Mouse (Mus musculus): ENCODE measurements at regions not wholly inside any gene's neighbourhood (a gene's known extent, or its start where the extent isn't known, plus 50 kb on each side); places are given as distances from the start of the nearest gene placed in this dataset.
"Not testable (repeated sequence)": the region's sequence is repeated elsewhere in the genome, so short reads cannot be mapped to it uniquely, and the experiment has no call there.

DNA sequence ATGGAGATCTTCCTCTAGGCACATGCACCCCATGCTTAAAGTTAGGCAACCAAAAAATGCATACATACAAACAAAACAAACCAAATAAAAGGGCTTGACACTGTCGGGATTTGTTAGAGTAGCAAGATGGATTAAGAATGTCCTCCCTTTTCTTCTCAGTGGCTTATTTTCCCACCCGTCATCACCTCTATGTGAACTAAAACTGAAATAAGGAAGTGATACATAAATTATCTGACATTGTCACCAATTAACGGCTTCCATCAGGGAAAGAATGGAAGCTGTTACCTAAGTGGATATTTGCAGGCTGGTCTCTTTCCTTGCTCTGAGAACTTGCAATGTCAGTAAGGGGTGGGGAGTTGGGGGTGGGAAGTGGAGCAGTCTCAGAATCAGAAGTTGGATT lies 541.5 kb downstream of the Diaph3 start:
- H3K4me1 ChIP-seq (replicated peaks; ENCODE audit: control insufficient read depth, insufficient read depth) = no peaks in the 10 kb centered on the region
- H3K36me3 ChIP-seq (ENCODE audit: control insufficient read depth, insufficient read depth, low read length) = no peaks in the 10 kb centered on the region
- no peaks in the 10 kb centered on the region for H3K9me3 ChIP-seq (ENCODE audit: control insufficient read depth, low read length)
- TF ChIP-seq EP300 (optimal IDR thresholded peaks at IDR 0.05) (no peak), CTCF (IDR thresholded peaks at IDR 0.05; ENCODE audit: low read depth) (no peak)
- DNase-seq (ENCODE audit: low spot score) (no peak), ATAC-seq (ENCODE audit: low FRiP score, low TSS enrichment) (no peak)
- H3K9ac ChIP-seq (ENCODE audit: low read length) = no peak overlapping the region
- no peak overlapping the region for H3K27ac ChIP-seq (replicated peaks)
- no peaks in the 10 kb centered on the region for H3K27me3 ChIP-seq (ENCODE audit: control insufficient read depth, insufficient read depth, low read length)
- 33% methylated on average over 3 of the region's 3 CpGs for WGBS
- no peak overlapping the region for H3K4me3 ChIP-seq (ENCODE audit: low read depth, low read length)
- no peak overlapping the region for H3K4me2 ChIP-seq (replicated peaks; ENCODE audit: low read depth)

DNA sequence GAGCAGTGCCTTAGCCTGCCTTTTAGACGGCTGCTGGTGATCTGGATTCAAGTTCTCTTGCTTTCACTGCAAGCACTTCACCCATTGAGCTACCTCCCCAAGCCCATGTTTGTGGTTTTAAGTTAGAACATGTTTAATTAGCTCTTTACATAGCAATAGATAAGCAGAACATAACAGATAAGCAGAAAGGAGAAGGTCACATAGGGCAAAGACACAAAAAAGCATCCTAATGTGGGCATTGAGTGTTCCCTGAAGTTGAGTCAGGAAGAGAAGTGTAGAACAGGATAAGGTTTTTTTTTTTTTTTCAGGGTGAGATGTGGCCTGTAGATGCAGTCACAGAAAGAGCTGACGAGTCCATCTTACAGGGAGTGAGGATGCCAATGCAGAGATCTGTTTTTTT lies 552.5 kb downstream of the Diaph3 start:
- 88% methylated on average over 2 of the region's 2 CpGs for WGBS
- no peak for ATAC-seq (ENCODE audit: low FRiP score, low TSS enrichment)
- Histone ChIP-seq H3K27me3 (ENCODE audit: control insufficient read depth, insufficient read depth, low read length) (no peaks in the 10 kb centered on the region), H3K4me2 (replicated peaks; ENCODE audit: low read depth) (no peak overlapping the region), H3K4me1 (replicated peaks; ENCODE audit: control insufficient read depth, insufficient read depth) (no peaks in the 10 kb centered on the region), H3K9ac (ENCODE audit: low read length) (no peak overlapping the region), H3K4me3 (ENCODE audit: low read depth, low read length) (no peak overlapping the region), H3K27ac (replicated peaks) (no peak overlapping the region), H3K36me3 (ENCODE audit: control insufficient read depth, insufficient read depth, low read length) (no peaks in the 10 kb centered on the region), H3K9me3 (ENCODE audit: control insufficient read depth, low read length) (no peaks in the 10 kb centered on the region)
- no peak for DNase-seq (ENCODE audit: low spot score)
- no peak for TF ChIP-seq EP300 (optimal IDR thresholded peaks at IDR 0.05)
- no peak for TF ChIP-seq CTCF (IDR thresholded peaks at IDR 0.05; ENCODE audit: low read depth)

DNA sequence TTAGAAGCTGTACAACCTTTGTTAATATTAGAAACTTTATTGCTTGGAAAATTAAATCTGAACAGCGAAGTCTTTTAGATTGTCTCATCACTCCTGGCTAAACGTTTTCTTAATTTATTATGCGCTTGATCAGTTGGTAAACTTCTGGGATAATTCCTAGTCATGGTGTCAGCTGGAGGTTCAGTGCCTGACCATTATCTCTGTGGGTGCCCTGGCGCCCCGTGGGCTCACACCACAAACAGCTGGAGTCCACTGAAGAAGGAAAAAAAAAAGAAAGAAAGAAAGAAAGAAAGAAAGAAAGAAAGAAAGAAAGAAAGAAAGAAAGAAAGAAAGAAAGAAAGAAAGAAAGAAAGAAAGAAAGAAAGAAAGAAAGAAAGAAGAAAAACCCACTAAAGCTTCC lies 555.1 kb downstream of the Diaph3 start:
- WGBS = 58% methylated on average over 5 of the region's 5 CpGs
- H3K36me3 ChIP-seq (ENCODE audit: control insufficient read depth, insufficient read depth, low read length) = not testable (repeated sequence)

DNA sequence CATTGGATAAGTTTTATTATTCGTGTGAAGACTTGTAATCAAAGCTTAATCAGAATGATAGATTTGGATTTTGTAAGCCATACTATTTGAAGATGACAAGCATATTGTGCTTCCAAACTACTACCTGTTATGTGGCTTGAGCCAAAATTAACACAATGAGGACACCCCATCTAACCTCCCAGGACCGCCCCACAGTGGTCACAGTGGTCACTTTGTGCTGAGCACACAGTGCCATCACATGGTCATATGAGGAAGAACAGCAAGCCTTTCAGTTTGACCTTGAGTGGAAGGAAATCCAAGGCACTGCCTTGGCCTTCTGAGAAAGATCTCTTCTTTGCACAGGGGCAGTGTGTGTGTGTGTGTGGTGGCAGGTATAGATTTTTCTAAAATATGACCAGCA lies 578.3 kb downstream of the Diaph3 start:
- no peak for DNase-seq (ENCODE audit: low spot score)
- Histone ChIP-seq H3K4me3 (ENCODE audit: low read depth, low read length) (no peak overlapping the region), H3K36me3 (ENCODE audit: control insufficient read depth, insufficient read depth, low read length) (no peaks in the 10 kb centered on the region), H3K27ac (replicated peaks) (no peak overlapping the region), H3K4me1 (replicated peaks; ENCODE audit: control insufficient read depth, insufficient read depth) (no peaks in the 10 kb centered on the region), H3K9me3 (ENCODE audit: control insufficient read depth, low read length) (no peaks in the 10 kb centered on the region), H3K4me2 (replicated peaks; ENCODE audit: low read depth) (no peak overlapping the region), H3K9ac (ENCODE audit: low read length) (no peak overlapping the region), H3K27me3 (ENCODE audit: control insufficient read depth, insufficient read depth, low read length) (no peaks in the 10 kb centered on the region)
- ATAC-seq (ENCODE audit: low FRiP score, low TSS enrichment) = no peak
- 61% methylated on average over 2 of the region's 2 CpGs for WGBS
- TF ChIP-seq EP300 (optimal IDR thresholded peaks at IDR 0.05) (no peak), CTCF (IDR thresholded peaks at IDR 0.05; ENCODE audit: low read depth) (peak; percentile 75)

More for the DNA sequence above, 555.1 kb downstream of the Diaph3 start:
- H3K27me3 ChIP-seq (ENCODE audit: control insufficient read depth, insufficient read depth, low read length); ATAC-seq (ENCODE audit: low FRiP score, low TSS enrichment); H3K4me1 ChIP-seq (replicated peaks; ENCODE audit: control insufficient read depth, insufficient read depth); H3K9ac ChIP-seq (ENCODE audit: low read length); H3K4me2 ChIP-seq (replicated peaks; ENCODE audit: low read depth); H3K27ac ChIP-seq (replicated peaks); H3K4me3 ChIP-seq (ENCODE audit: low read depth, low read length); DNase-seq (ENCODE audit: low spot score); H3K9me3 ChIP-seq (ENCODE audit: control insufficient read depth, low read length): not testable (repeated sequence)

DNA sequence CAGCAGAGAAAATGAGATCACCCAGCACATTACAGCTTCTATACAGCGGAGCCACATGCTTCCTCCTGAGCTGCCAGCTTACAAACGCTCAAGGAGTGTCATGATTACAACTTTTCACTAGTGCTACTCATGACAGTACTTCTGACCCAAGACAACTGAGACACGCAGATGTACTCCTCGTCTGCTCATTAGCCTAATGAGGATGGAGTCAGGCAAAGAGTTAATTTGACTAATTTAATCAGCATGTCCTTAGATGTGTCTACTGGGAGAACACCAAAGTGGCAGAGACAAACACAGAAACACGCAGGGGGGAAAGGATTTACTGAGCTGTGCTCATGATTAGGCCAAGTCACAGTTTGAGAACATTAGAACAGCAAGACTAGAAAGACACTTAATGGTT lies 603.0 kb downstream of the Diaph3 start:
- TF ChIP-seq CTCF (IDR thresholded peaks at IDR 0.05; ENCODE audit: low read depth) (no peak), EP300 (optimal IDR thresholded peaks at IDR 0.05) (no peak)
- Histone ChIP-seq H3K9ac (ENCODE audit: low read length) (no peak overlapping the region), H3K27ac (replicated peaks) (no peak overlapping the region), H3K4me1 (replicated peaks; ENCODE audit: control insufficient read depth, insufficient read depth) (no peaks in the 10 kb centered on the region), H3K4me2 (replicated peaks; ENCODE audit: low read depth) (no peak overlapping the region), H3K27me3 (ENCODE audit: control insufficient read depth, insufficient read depth, low read length) (no peaks in the 10 kb centered on the region), H3K4me3 (ENCODE audit: low read depth, low read length) (no peak overlapping the region), H3K36me3 (ENCODE audit: control insufficient read depth, insufficient read depth, low read length) (no peaks in the 10 kb centered on the region), H3K9me3 (ENCODE audit: control insufficient read depth, low read length) (no peaks in the 10 kb centered on the region)
- DNase-seq (ENCODE audit: low spot score) (no peak), ATAC-seq (ENCODE audit: low FRiP score, low TSS enrichment) (no peak)
- 80% methylated on average over 5 of the region's 5 CpGs for WGBS

DNA sequence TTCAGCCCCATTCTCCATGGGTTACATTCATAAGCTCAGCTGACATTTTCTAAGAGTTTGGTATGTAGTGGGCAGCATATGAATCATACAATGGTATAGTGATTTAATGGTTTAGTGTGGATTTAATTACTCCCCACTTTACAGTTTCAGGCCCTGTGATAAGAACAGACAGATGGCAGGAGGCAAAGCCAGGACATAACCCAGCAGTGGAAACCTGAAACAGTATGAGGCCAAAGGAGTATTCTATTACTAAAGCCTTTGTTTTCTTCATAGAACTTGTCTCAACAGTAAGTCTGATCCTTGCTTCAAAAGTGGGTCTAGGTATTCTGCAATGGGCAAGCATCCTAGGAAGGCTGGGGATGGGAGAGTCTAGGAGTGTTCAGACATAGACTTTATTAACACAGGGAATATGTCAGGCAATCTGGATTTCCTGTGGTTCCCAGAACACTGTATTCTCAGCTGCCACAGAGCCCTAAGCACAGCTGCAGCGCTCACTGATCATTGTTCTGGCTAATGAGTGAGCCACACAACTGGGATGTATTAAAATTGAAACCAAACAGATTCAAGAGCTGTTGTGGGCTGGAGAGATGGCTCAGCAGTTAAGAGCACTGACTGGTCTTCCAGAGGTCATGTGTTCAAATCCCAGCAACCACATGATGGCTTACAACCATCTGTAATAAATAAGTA lies 604.6 kb downstream of the Diaph3 start:
- TF ChIP-seq EP300 (optimal IDR thresholded peaks at IDR 0.05) = no peak
- TF ChIP-seq CTCF (IDR thresholded peaks at IDR 0.05; ENCODE audit: low read depth) = no peak
- ATAC-seq (ENCODE audit: low FRiP score, low TSS enrichment) = no peak
- Histone ChIP-seq H3K27me3 (ENCODE audit: control insufficient read depth, insufficient read depth, low read length) (no peaks in the 10 kb centered on the region), H3K4me1 (replicated peaks; ENCODE audit: control insufficient read depth, insufficient read depth) (no peaks in the 10 kb centered on the region), H3K9ac (ENCODE audit: low read length) (no peak overlapping the region), H3K27ac (replicated peaks) (no peak overlapping the region), H3K36me3 (ENCODE audit: control insufficient read depth, insufficient read depth, low read length) (no peaks in the 10 kb centered on the region), H3K4me3 (ENCODE audit: low read depth, low read length) (no peak overlapping the region), H3K9me3 (ENCODE audit: control insufficient read depth, low read length) (no peaks in the 10 kb centered on the region), H3K4me2 (replicated peaks; ENCODE audit: low read depth) (no peak overlapping the region)
- no peak for DNase-seq (ENCODE audit: low spot score)
- WGBS = 79% methylated on average over 1 of the region's 1 CpGs
